ENCODE assay signal across 7 mouse cellular contexts in the genomic region with DNA sequence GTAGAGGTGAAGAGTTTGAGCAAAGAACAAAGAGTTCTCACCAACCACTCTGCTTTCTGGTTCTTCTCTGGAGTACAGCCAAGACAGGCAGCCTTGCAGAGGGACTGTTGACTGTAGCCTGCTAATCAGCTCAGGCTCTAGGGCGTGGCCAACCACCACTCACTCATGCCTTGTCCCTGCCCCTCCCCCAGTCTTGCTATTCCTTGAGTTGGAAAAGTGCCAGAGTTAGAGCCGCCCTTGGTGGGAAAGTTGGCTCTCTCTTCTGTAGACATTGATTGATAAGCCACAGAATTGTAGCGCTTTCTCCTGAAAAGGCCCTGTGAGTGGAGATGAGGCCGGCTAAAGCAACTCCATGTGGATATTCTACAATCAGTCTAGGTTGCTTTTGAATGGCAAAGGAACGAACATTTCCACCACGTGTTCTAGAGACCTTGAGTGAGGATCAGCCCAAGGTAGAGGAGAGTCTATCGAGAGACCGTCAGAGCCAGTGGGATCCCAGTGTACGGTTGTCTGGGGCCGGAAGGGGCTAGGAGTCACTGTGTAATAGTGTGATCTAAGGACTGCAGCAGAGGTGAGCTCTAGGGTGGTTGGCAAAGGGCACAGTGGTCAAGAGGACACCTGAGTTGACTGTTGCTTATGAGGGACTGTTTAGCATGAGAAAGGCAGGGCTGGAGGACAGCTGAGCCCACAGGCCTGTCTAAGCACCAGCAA.
DNase-seq lines count a peak whose midpoint lies in the region; ATAC-seq and TF ChIP-seq lines count a peak whose summit lies in the region.

No protein-coding gene starts in this region.

- ATAC-seq in liver, embryonic 14.5 days (ENCODE audit: insufficient read depth): peak; percentile 76
- peak; percentile 95 for ATAC-seq in stomach, embryonic 15.5 days (ENCODE audit: insufficient read depth, low FRiP score, low read depth)

- 41% methylated on average over 10 of the region's 10 CpGs for WGBS in liver, embryonic 14.5 days (ENCODE audit: insufficient replicate concordance)
- WGBS in stomach, embryonic 15.5 days: 42% methylated on average over 10 of the region's 10 CpGs

- H3K4me3 ChIP-seq in liver, embryonic 14.5 days (ENCODE audit: insufficient read depth in 1 of 2, low read depth in 2 of 2, low read length in 2 of 2): no peak overlapping the region
- H3K4me3 ChIP-seq in stomach, embryonic 15.5 days (replicated peaks): no peak overlapping the region

- no peak for TF ChIP-seq CTCF in liver, embryonic 14.5 days (IDR thresholded peaks at IDR 0.05; ENCODE audit: low read depth)

- no peak for TF ChIP-seq EP300 in liver, embryonic 14.5 days (IDR thresholded peaks at IDR 0.05; ENCODE audit: low read depth)

- no peak overlapping the region for H3K9ac ChIP-seq in liver, embryonic 14.5 days (replicated peaks)
- no peak overlapping the region for H3K9ac ChIP-seq in stomach, embryonic 15.5 days

- no peaks in the 10 kb centered on the region for H3K9me3 ChIP-seq in liver, embryonic 14.5 days (ENCODE audit: control insufficient read depth, low read length)
- H3K9me3 ChIP-seq in stomach, embryonic 15.5 days: no peaks in the 10 kb centered on the region

- intact Hi-C loops in left cerebral cortex, postnatal 36 days (cut with DNase I): no loop called here

- no peak overlapping the region for H3K27ac ChIP-seq in liver, embryonic 14.5 days
- H3K27ac ChIP-seq in stomach, embryonic 15.5 days: peak overlapping the region; percentile 84

- peaks cover 10 to 25% of the 10 kb centered on the region in 2 experiments; a peak in 3 of 4 replicates for H3K4me1 ChIP-seq in liver, embryonic 14.5 days (replicated peaks; ENCODE audit: control insufficient read depth in 2 of 2, insufficient read depth in 2 of 2, low read length in 1 of 2)
- peaks cover 20% of the 10 kb centered on the region for H3K4me1 ChIP-seq in stomach, embryonic 15.5 days

- no peaks in the 10 kb centered on the region for H3K27me3 ChIP-seq in liver, embryonic 14.5 days (ENCODE audit: control insufficient read depth, insufficient read depth, low read length)
- H3K27me3 ChIP-seq in stomach, embryonic 15.5 days (replicated peaks): no peaks in the 10 kb centered on the region

- H3K36me3 ChIP-seq in liver, embryonic 14.5 days (replicated peaks; ENCODE audit: control insufficient read depth, insufficient read depth, low read depth): no peaks in the 10 kb centered on the region
- H3K36me3 ChIP-seq in stomach, embryonic 15.5 days: no peaks in the 10 kb centered on the region

- peak; percentile 56 for DNase-seq in adrenal gland, adult 2 months
- DNase-seq in c-Kit-positive CD71-positive TER-119-negative erythroid progenitor cells, embryonic 14.5 days (ENCODE audit: low read depth): peak; percentile 34
- DNase-seq in heart, postnatal 4 days: peak; percentile 55
- DNase-seq in liver, embryonic 14.5 days (ENCODE audit: low read depth in 3 of 3, low spot score in 3 of 3): peak; percentile 24 to 36 (median 30)
- DNase-seq in left cerebral cortex, postnatal 36 days (ENCODE audit: low spot score in 2 of 2): no peak
- no peak for DNase-seq in thymus, postnatal 14 days

- 0 out of 2 replicates have a peak overlapping the region, but pooled peaks have one; percentile 0 for H3K4me2 ChIP-seq in liver, embryonic 14.5 days (ENCODE audit: low read depth)
- H3K4me2 ChIP-seq in stomach, embryonic 15.5 days: no peak overlapping the region

Comparison
In these comparisons a context has a peak if more than half of its experiments do, and no peak if none do; other contexts are left out.
1. DNase-seq: peak in adrenal gland, adult 2 months (single experiment), c-Kit-positive CD71-positive TER-119-negative erythroid progenitor cells, embryonic 14.5 days (single experiment), heart, postnatal 4 days (single experiment) and liver, embryonic 14.5 days (3 of 3); none in left cerebral cortex, postnatal 36 days (0 of 2) and thymus, postnatal 14 days (single experiment).